In the genomic region with DNA sequence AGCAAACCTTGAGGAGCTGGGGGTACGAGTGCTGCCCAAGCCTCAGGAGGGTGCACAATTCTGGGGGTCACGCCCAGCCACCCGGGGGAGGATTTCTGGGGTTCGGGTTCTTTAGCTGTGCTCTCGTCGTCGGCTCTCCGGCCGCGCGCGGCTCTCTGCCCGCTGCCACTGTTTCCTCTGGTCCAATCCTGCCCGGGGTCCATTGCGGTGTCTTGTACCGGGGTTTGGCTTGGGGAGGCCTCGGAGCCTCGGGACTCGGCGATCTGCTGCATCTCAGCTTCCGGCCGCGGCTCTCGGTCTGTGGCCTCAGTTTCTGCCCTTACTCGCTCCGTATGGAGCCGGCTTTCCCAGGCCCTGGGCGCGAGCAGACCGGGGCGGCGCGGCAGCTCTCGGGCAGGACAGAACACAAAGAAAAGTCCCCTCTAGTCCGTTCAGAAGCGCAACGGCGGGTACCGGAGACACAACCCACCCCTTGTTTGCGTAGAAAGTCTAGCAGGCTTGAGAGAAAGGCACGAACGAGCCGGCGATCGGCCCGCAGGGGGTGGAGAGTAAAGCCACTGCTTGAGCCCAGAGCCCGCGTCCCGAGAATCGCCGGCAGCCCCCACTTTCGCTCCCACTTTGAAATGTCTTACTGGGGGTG, we compare ENCODE assay signal across 8 mouse cellular contexts. TPM values are rescaled to one million over a fixed set of nuclear protein-coding genes. Genes with fewer than 3 reads are reported as not detected.
DNase-seq lines count a peak whose midpoint lies in the region; ATAC-seq lines count a peak whose summit lies in the region.

No protein-coding gene starts in this region.

- H3K4me3 ChIP-seq in heart, embryonic 12.5 days: peak overlapping the region; percentile 68
- H3K4me3 ChIP-seq in midbrain, embryonic 14.5 days (replicated peaks; ENCODE audit: low read depth, low read length): peak overlapping the region; percentile 94

- peak; percentile 44 for DNase-seq in cerebellum, adult 11 months
- DNase-seq in 416B (ENCODE audit: low read depth): peak; percentile 61
- peak; percentile 60 for DNase-seq in cerebellum, adult 9-11 months
- DNase-seq in kidney, postnatal 14 days: peak; percentile 69
- peak; percentile 77 for DNase-seq in midbrain, embryonic 14.5 days
- DNase-seq in thymus, postnatal 25 days: peak; percentile 66

- peak overlapping the region; percentile 92 for H3K27ac ChIP-seq in heart, embryonic 12.5 days (ENCODE audit: poor library complexity, severe bottlenecking)
- peak overlapping the region; percentile 100 for H3K27ac ChIP-seq in midbrain, embryonic 14.5 days (replicated peaks; ENCODE audit: low read depth, low read length)

- H3K9ac ChIP-seq in heart, embryonic 12.5 days: peak overlapping the region; percentile 96
- H3K9ac ChIP-seq in midbrain, embryonic 14.5 days (replicated peaks; ENCODE audit: low read length): peak overlapping the region; percentile 100

- H3K36me3 ChIP-seq in heart, embryonic 12.5 days: no peaks in the 10 kb centered on the region
- peaks cover 11% of the 10 kb centered on the region for H3K36me3 ChIP-seq in midbrain, embryonic 14.5 days (ENCODE audit: control insufficient read depth, insufficient read depth, low read length)

- no peaks in the 10 kb centered on the region for H3K27me3 ChIP-seq in heart, embryonic 12.5 days (replicated peaks)
- H3K27me3 ChIP-seq in midbrain, embryonic 14.5 days (ENCODE audit: control insufficient read depth, insufficient read depth, low read length): no peaks in the 10 kb centered on the region

- peaks cover 24% of the 10 kb centered on the region for H3K4me1 ChIP-seq in heart, embryonic 12.5 days (replicated peaks)
- H3K4me1 ChIP-seq in midbrain, embryonic 14.5 days (ENCODE audit: control insufficient read depth, insufficient read depth, low read length): peaks cover 23% of the 10 kb centered on the region

- under 1% methylated on average over 52 of the region's 52 CpGs for WGBS in heart, embryonic 12.5 days
- WGBS in midbrain, embryonic 14.5 days: under 1% methylated on average over 52 of the region's 52 CpGs

- peak overlapping the region; percentile 100 for H3K4me2 ChIP-seq in heart, embryonic 12.5 days
- H3K4me2 ChIP-seq in midbrain, embryonic 14.5 days (ENCODE audit: low read length): peak overlapping the region; percentile 100

- no peak for ATAC-seq in cerebellum, adult (ENCODE audit: insufficient number of reproducible peaks, low FRiP score, low TSS enrichment)
- no peak for ATAC-seq in heart, embryonic 12.5 days (ENCODE audit: insufficient number of reproducible peaks, low FRiP score)
- ATAC-seq in midbrain, embryonic 14.5 days (ENCODE audit: low FRiP score, low TSS enrichment): no peak

- H3K9me3 ChIP-seq in heart, embryonic 12.5 days (replicated peaks): no peaks in the 10 kb centered on the region
- H3K9me3 ChIP-seq in midbrain, embryonic 14.5 days (ENCODE audit: control insufficient read depth, low read length): no peaks in the 10 kb centered on the region

RNA-seq across cellular contexts. Expression of a gene that starts 1.5 kb away (rescaled TPM):
- 6.5 and 7.6 TPM in 2 replicates for polyA plus RNA-seq in heart, embryonic 12.5 days (2016; fragmentation: Nextera tagmentation; extraction: Ambion mirVana)
- 20.0 and 25.9 TPM in 2 replicates for polyA plus RNA-seq in midbrain, embryonic 14.5 days (2014; fragmentation: Nextera tagmentation; extraction: Ambion mirVana)
